Mouse (Mus musculus): ENCODE results near the gene Cdc45. TPM values are rescaled to one million over a fixed set of nuclear protein-coding genes. Genes with fewer than 3 reads are reported as not detected.

Cdc45 gene
- polyA plus RNA-seq, 1 experiment: 9.7 TPM

DNA sequence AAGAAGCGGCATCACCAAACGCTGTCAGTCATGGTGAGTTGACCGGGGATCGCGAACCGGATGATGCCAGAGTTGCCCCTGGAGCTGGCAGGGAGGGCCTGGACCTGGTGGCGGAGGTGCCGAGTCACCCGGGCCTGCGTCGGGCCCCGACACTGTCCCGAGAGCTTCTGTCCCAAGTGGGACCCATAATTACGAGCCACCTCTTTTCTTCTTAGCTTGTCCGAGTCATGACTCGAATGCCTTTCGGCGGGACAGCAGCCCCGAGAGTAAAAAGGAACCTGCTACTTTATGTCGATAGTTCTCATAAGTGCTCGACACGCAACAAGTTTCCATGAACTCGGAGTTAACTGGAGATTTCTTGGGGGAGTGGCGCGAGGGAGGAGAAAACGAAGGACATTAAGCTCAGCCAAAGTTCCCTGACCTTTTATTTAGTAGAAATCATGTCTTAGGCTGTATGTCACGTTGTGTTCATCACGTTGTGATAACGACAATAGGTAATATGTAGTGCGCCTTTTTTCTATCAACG, 661 bp upstream of the Cdc45 start:
- TF ChIP-seq POLR2A (IDR thresholded peaks at IDR 0.05; ENCODE audit: low read depth, low read length) (no peak), CTCF (IDR thresholded peaks at IDR 0.05; ENCODE audit: extremely low read depth, insufficient read depth, insufficient read length, insufficient replicate concordance) (no peak)

GRCm38 (mm10) chr16:18811032-18811431, 755 bp downstream of the Cdc45 start:
- no peak for DNase-seq (ENCODE audit: low read depth in 1 of 2, low spot score in 2 of 2)
- TF ChIP-seq POLR2A (IDR thresholded peaks at IDR 0.05; ENCODE audit: low read depth, low read length) (no peak), CTCF (IDR thresholded peaks at IDR 0.05; ENCODE audit: extremely low read depth, insufficient read depth, insufficient read length, insufficient replicate concordance) (no peak)
- 3% methylated on average over 5 of the region's 5 CpGs for WGBS
- Histone ChIP-seq H3K4me3 (ENCODE audit: extremely low read depth, insufficient read depth, insufficient read length) (peak overlapping the region; percentile 98), H3K27ac (ENCODE audit: insufficient read depth, low read length) (no peak overlapping the region; the same call in 1 of the 2 replicates), H3K27me3 (ENCODE audit: control insufficient read depth, insufficient read depth, low read length) (no peaks in the 10 kb centered on the region), H3K4me1 (ENCODE audit: control insufficient read depth, insufficient read depth, insufficient read length) (peaks cover 2% of the 10 kb centered on the region; the same call in 1 of the 2 replicates), H3K36me3 (ENCODE audit: control insufficient read depth, insufficient read depth, low read length) (0 out of 2 replicates have a peak, but pooled peaks cover 3% of the 10 kb centered on the region)

More for the DNA sequence above, 661 bp upstream of the Cdc45 start:
- H3K4me3 ChIP-seq (ENCODE audit: extremely low read depth, insufficient read depth, insufficient read length): peak overlapping the region; percentile 98
- peaks cover 2% of the 10 kb centered on the region; the same call in 1 of the 2 replicates for H3K4me1 ChIP-seq (ENCODE audit: control insufficient read depth, insufficient read depth, insufficient read length)
- DNase-seq (ENCODE audit: low read depth in 1 of 2, low spot score in 2 of 2): no peak
- H3K36me3 ChIP-seq (ENCODE audit: control insufficient read depth, insufficient read depth, low read length): 0 out of 2 replicates have a peak, but pooled peaks cover 5% of the 10 kb centered on the region
- 1% methylated on average over 31 of the region's 31 CpGs for WGBS
- peak overlapping the region; percentile 69; the same call in 1 of the 2 replicates for H3K27ac ChIP-seq (ENCODE audit: insufficient read depth, low read length)
- H3K27me3 ChIP-seq (ENCODE audit: control insufficient read depth, insufficient read depth, low read length): no peaks in the 10 kb centered on the region

- H3K36me3 ChIP-seq (ENCODE audit: control insufficient read depth, insufficient read depth, low read length): no peaks in the 10 kb centered on the region
- H3K4me3 ChIP-seq (ENCODE audit: extremely low read depth, insufficient read depth, insufficient read length): no peak overlapping the region
- no peak overlapping the region for H3K27ac ChIP-seq (ENCODE audit: insufficient read depth, low read length)
- no peak for DNase-seq (ENCODE audit: low read depth in 1 of 2, low spot score in 2 of 2)
- H3K27me3 ChIP-seq (ENCODE audit: control insufficient read depth, insufficient read depth, low read length): no peaks in the 10 kb centered on the region
- no peak for TF ChIP-seq CTCF (IDR thresholded peaks at IDR 0.05; ENCODE audit: extremely low read depth, insufficient read depth, insufficient read length, insufficient replicate concordance)
- TF ChIP-seq POLR2A (IDR thresholded peaks at IDR 0.05; ENCODE audit: low read depth, low read length): no peak
- H3K4me1 ChIP-seq (ENCODE audit: control insufficient read depth, insufficient read depth, insufficient read length): peaks cover 2% of the 10 kb centered on the region; the same call in 1 of the 2 replicates
- 91% methylated on average over 5 of the region's 5 CpGs for WGBS
Measured at GRCm38 (mm10) chr16:18809001-18809400, 2.8 kb downstream of the Cdc45 start.

DNA sequence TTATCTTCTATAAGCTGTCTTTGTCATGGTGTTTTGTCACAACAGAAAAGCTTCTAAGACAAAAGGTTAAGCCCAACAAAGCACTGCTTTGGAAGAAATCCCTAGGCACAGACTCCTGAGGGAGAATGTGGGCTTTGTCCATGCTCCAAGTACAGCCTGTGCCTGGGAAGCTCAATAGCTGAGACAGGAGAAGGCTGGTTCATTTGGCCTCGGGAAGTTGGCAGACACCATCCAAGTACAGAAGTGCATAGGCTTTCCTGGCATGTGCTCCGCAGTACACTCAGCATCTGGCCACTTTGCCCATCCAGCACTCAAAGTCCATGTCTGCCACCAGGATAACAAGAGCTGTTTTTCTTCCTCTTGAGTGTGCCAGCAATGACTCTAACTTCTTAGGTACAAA, 6.0 kb downstream of the Cdc45 start:
- Histone ChIP-seq H3K4me3 (ENCODE audit: extremely low read depth, insufficient read depth, insufficient read length) (no peak overlapping the region), H3K27ac (ENCODE audit: insufficient read depth, low read length) (no peak overlapping the region), H3K27me3 (ENCODE audit: control insufficient read depth, insufficient read depth, low read length) (no peaks in the 10 kb centered on the region), H3K36me3 (ENCODE audit: control insufficient read depth, insufficient read depth, low read length) (peaks cover 1% of the 10 kb centered on the region; the same call in 1 of the 2 replicates), H3K4me1 (ENCODE audit: control insufficient read depth, insufficient read depth, insufficient read length) (no peaks in the 10 kb centered on the region)
- TF ChIP-seq POLR2A (IDR thresholded peaks at IDR 0.05; ENCODE audit: low read depth, low read length) (no peak), CTCF (IDR thresholded peaks at IDR 0.05; ENCODE audit: extremely low read depth, insufficient read depth, insufficient read length, insufficient replicate concordance) (no peak)
- DNase-seq (ENCODE audit: low read depth in 1 of 2, low spot score in 2 of 2): no peak
- 100% methylated on average over 2 of the region's 2 CpGs for WGBS

DNA sequence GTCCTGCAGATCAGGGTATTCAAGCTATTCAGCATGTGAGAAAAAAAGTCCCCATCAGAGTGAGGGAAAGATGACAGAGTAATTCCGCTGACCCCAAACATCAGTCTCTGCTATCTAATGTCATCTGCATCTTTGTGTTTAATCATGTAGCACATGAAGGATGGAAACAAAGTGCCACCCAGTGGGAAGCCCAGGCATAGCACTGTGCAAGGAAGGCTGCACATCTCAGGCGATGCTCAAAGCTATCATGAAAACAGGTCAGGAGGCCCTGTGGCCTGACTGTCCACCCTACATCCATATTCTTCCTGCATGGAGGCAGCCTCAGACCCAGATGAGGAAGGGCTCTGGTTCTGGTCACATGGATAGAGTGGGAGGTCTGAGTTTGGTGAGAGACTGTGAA, 12.9 kb downstream of the Cdc45 start:
- Histone ChIP-seq H3K4me1 (ENCODE audit: control insufficient read depth, insufficient read depth, insufficient read length) (no peaks in the 10 kb centered on the region), H3K4me3 (ENCODE audit: extremely low read depth, insufficient read depth, insufficient read length) (no peak overlapping the region), H3K27me3 (ENCODE audit: control insufficient read depth, insufficient read depth, low read length) (no peaks in the 10 kb centered on the region), H3K36me3 (ENCODE audit: control insufficient read depth, insufficient read depth, low read length) (peaks cover 1% of the 10 kb centered on the region; the same call in 1 of the 2 replicates), H3K27ac (ENCODE audit: insufficient read depth, low read length) (no peak overlapping the region)
- no peak for TF ChIP-seq CTCF (IDR thresholded peaks at IDR 0.05; ENCODE audit: extremely low read depth, insufficient read depth, insufficient read length, insufficient replicate concordance)
- WGBS: 93% methylated on average over 2 of the region's 2 CpGs
- DNase-seq (ENCODE audit: low read depth in 1 of 2, low spot score in 2 of 2): no peak

DNA sequence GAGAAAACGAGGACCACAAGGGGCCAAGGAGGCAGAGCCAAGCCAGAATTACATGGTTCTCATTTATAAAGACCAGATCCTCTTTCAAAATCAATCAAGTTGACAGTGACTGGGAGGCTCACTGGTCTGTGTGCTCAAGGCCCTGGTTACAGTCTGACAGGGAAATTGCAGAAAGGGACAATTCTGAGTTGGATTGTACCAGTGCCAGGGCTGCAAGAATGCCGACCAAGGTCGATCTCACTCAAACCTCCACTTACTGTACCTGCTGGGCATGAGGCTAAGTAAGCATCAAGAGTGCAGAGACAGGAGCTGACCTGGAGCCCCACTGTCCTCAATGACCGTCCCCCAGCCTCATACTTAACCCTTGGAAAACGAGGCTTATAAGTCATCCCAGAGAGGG, 13.6 kb downstream of the Cdc45 start:
- WGBS: 92% methylated on average over 5 of the region's 5 CpGs
- no peak for DNase-seq (ENCODE audit: low read depth in 1 of 2, low spot score in 2 of 2)
- Histone ChIP-seq H3K4me1 (ENCODE audit: control insufficient read depth, insufficient read depth, insufficient read length) (no peaks in the 10 kb centered on the region), H3K4me3 (ENCODE audit: extremely low read depth, insufficient read depth, insufficient read length) (no peak overlapping the region), H3K27me3 (ENCODE audit: control insufficient read depth, insufficient read depth, low read length) (no peaks in the 10 kb centered on the region), H3K27ac (ENCODE audit: insufficient read depth, low read length) (no peak overlapping the region), H3K36me3 (ENCODE audit: control insufficient read depth, insufficient read depth, low read length) (peaks cover 1% of the 10 kb centered on the region; the same call in 1 of the 2 replicates)
- TF ChIP-seq POLR2A (IDR thresholded peaks at IDR 0.05; ENCODE audit: low read depth, low read length) (no peak), CTCF (IDR thresholded peaks at IDR 0.05; ENCODE audit: extremely low read depth, insufficient read depth, insufficient read length, insufficient replicate concordance) (no peak)

- H3K4me3 ChIP-seq (ENCODE audit: extremely low read depth, insufficient read depth, insufficient read length): no peak overlapping the region
- no peak overlapping the region for H3K27ac ChIP-seq (ENCODE audit: insufficient read depth, low read length)
- DNase-seq (ENCODE audit: low read depth in 1 of 2, low spot score in 2 of 2): no peak
- H3K36me3 ChIP-seq (ENCODE audit: control insufficient read depth, insufficient read depth, low read length): peaks cover 1% of the 10 kb centered on the region; the same call in 1 of the 2 replicates
- WGBS: 92% methylated on average over 7 of the region's 7 CpGs
- no peaks in the 10 kb centered on the region for H3K4me1 ChIP-seq (ENCODE audit: control insufficient read depth, insufficient read depth, insufficient read length)
- TF ChIP-seq CTCF (IDR thresholded peaks at IDR 0.05; ENCODE audit: extremely low read depth, insufficient read depth, insufficient read length, insufficient replicate concordance) (no peak), POLR2A (IDR thresholded peaks at IDR 0.05; ENCODE audit: low read depth, low read length) (no peak)
- H3K27me3 ChIP-seq (ENCODE audit: control insufficient read depth, insufficient read depth, low read length): no peaks in the 10 kb centered on the region
Measured at GRCm38 (mm10) chr16:18796645-18797044, 15.1 kb downstream of the Cdc45 start.

Measured in spleen, adult 2 months (tissue).